Mouse (Mus musculus): ENCODE data around the gene Plekhh2.

DNA sequence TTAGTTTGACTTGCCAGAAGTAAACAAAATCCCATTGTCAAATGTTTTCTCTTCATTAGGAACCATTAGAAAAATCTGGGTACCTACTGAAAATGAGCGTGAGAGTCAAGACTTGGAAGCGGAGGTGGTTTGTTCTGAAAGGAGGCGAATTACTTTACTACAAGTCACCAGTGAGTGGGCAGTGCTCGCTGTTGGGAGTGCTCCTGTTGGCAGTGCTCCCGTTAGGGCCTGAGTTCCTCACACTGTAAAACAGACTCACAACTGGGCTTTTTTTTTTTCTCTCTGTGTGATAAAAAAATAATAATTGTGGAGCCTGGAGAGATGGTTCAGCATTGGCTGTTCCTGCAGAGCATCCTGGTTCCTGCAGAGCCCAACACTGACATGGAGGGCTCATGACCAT is 63.4 kb downstream of the Plekhh2 start:
- TF ChIP-seq EP300 (IDR thresholded peaks at IDR 0.05; ENCODE audit: low read depth in 1 of 2, low read length in 2 of 2) (no peak), CTCF (IDR thresholded peaks at IDR 0.05 in 2 of 3, conservative IDR thresholded peaks at IDR 0.05 in 1 of 3; ENCODE audit: control insufficient read depth in 1 of 3, insufficient read depth in 1 of 3, low read depth in 2 of 3, low read length in 3 of 3, poor library complexity in 1 of 3, severe bottlenecking in 1 of 3) (no peak), POLR2A (IDR thresholded peaks at IDR 0.05; ENCODE audit: control insufficient read depth in 1 of 2, insufficient read depth in 1 of 2, low read depth in 1 of 2, low read length in 2 of 2, poor library complexity in 1 of 2) (no peak), E2F4 (IDR thresholded peaks at IDR 0.05; ENCODE audit: borderline replicate concordance, low read depth, low read length) (no peak), KAT2A (conservative IDR thresholded peaks at IDR 0.05; ENCODE audit: low read depth, low read length) (no peak), TAL1 (IDR thresholded peaks at IDR 0.05; ENCODE audit: low read length) (no peak), BHLHE40 (IDR thresholded peaks at IDR 0.05; ENCODE audit: borderline replicate concordance, low read depth, low read length) (no peak), UBTF (IDR thresholded peaks at IDR 0.05; ENCODE audit: borderline replicate concordance, insufficient read depth, low read depth, low read length) (no peak)

Measured in MEL (cell line).